Comparison of ENCODE assay signal across 12 mouse cellular contexts in genomic region chr8:105270916-105271186, GRCm38 (mm10). TPM values are rescaled to one million over a fixed set of nuclear protein-coding genes. Genes with fewer than 3 reads are reported as not detected.
DNase-seq lines count a peak whose midpoint lies in the region; ATAC-seq and TF ChIP-seq lines count a peak whose summit lies in the region.
"Had no signal": no experiment of that assay in that cellular context is flagged by ENCODE, and none has a peak within 500 bp of the region (broad histone marks: within the 10 kb centered on the region; RNA-seq: fewer than 3 reads in every experiment).

No protein-coding gene starts in this region.

- peak overlapping the region; percentile 10; the same call in 1 of the 2 replicates for H3K4me3 ChIP-seq in heart, embryonic 13.5 days
- H3K4me3 ChIP-seq in hindbrain, postnatal 0 days (ENCODE audit: low read length), result no peak overlapping the region

- no peak for DNase-seq in heart, adult 8-10 months (ENCODE audit: low spot score)
- DNase-seq in testis, postnatal 14 days (ENCODE audit: low spot score), result peak; percentile 11
- no peak for DNase-seq in testis, postnatal 10 days (ENCODE audit: low spot score)
- no peak for DNase-seq in hindbrain, postnatal 0 days (ENCODE audit: low spot score)
- DNase-seq in layer of hippocampus, adult 9-11 months, result no peak
- no peak for DNase-seq in embryo, embryonic 10.5 days (ENCODE audit: low spot score)
- no peak for DNase-seq in kidney, postnatal 14 days
- DNase-seq: adrenal gland, postnatal 36 days; kidney, postnatal 4 days; lung, embryonic 14.5 days had no signal

- no peaks in the 10 kb centered on the region for H3K36me3 ChIP-seq in heart, embryonic 13.5 days
- H3K36me3 ChIP-seq in hindbrain, postnatal 0 days (ENCODE audit: insufficient read depth, low read length), result no peaks in the 10 kb centered on the region

- peak overlapping the region; percentile 96; the same call in 1 of the 2 replicates for H3K4me2 ChIP-seq in heart, embryonic 13.5 days
- peak overlapping the region; percentile 85; the same call in 1 of the 2 replicates for H3K4me2 ChIP-seq in hindbrain, postnatal 0 days (ENCODE audit: low read depth, low read length)

- no peak overlapping the region for H3K9ac ChIP-seq in heart, embryonic 13.5 days
- H3K9ac ChIP-seq in hindbrain, postnatal 0 days (replicated peaks; ENCODE audit: low read length), result no peak overlapping the region
- H3K9ac ChIP-seq: lung, embryonic 14.5 days had no signal

- H3K4me1 ChIP-seq in heart, embryonic 13.5 days, result peaks cover 39% of the 10 kb centered on the region
- H3K4me1 ChIP-seq in hindbrain, postnatal 0 days (ENCODE audit: insufficient read depth, low read length), result peaks cover 17% of the 10 kb centered on the region

- 0 out of 2 replicates have a peak, but pooled peaks cover 6% of the 10 kb centered on the region for H3K9me3 ChIP-seq in heart, embryonic 13.5 days
- no peaks in the 10 kb centered on the region for H3K9me3 ChIP-seq in hindbrain, postnatal 0 days (ENCODE audit: low read length)

- WGBS in heart, embryonic 13.5 days, result 5% methylated on average over 11 of the region's 11 CpGs
- 6% methylated on average over 11 of the region's 11 CpGs for WGBS in hindbrain, postnatal 0 days

- peak; percentile 8; the same call in 1 of the 2 replicates for TF ChIP-seq CTCF in hindbrain, postnatal 0 days (IDR thresholded peaks at IDR 0.05; ENCODE audit: low read depth)

- no peak overlapping the region for H3K27ac ChIP-seq in heart, embryonic 13.5 days (replicated peaks)
- no peak overlapping the region for H3K27ac ChIP-seq in hindbrain, postnatal 0 days

- peaks cover 100% of the 10 kb centered on the region for H3K27me3 ChIP-seq in heart, embryonic 13.5 days (replicated peaks)
- peaks cover 45% of the 10 kb centered on the region for H3K27me3 ChIP-seq in hindbrain, postnatal 0 days (ENCODE audit: insufficient read depth, low read length)

- ATAC-seq in heart, embryonic 13.5 days (ENCODE audit: extremely low read depth, insufficient number of reproducible peaks, low FRiP score, low TSS enrichment), result no peak
- ATAC-seq in hindbrain, postnatal 0 days, result no peak

RNA-seq across cellular contexts. Expression of gene Hsf4, which starts 1.2 kb away (rescaled TPM):
- polyA plus RNA-seq in heart, embryonic 13.5 days (2015; fragmentation: Nextera tagmentation; extraction: Ambion mirVana), result 0.15 TPM in 1 of 2 replicates, not detected in the other
- 1 to 10 TPM; 3.3 to 5.0 (median 4.5) TPM for total RNA-seq in heart, adult 8-10 months (2022)
- 0.63 TPM in 1 of 2 replicates, not detected in the other for total RNA-seq in hindbrain, postnatal 0 days (2014; rRNA removed)
- 1.4 and 1.5 TPM in 2 replicates for polyA plus RNA-seq in hindbrain, postnatal 0 days (2015; fragmentation: Nextera tagmentation; extraction: Ambion mirVana)
- total RNA-seq: neutrophil, adult 5-6 weeks had no signal

RNA-seq across cellular contexts. Expression of gene Nol3, which starts 5.1 kb away (rescaled TPM):
- polyA plus RNA-seq in heart, embryonic 13.5 days (2015; fragmentation: Nextera tagmentation; extraction: Ambion mirVana), result 2.5 and 2.7 TPM in 2 replicates
- total RNA-seq in heart, adult 8-10 months (2022), result 10 to 100 TPM; 23.7 to 28.3 (median 27.1) TPM
- total RNA-seq in hindbrain, postnatal 0 days (2014; rRNA removed), result 2.1 and 2.6 TPM in 2 replicates
- polyA plus RNA-seq in hindbrain, postnatal 0 days (2015; fragmentation: Nextera tagmentation; extraction: Ambion mirVana), result 6.6 and 6.9 TPM in 2 replicates
- total RNA-seq: neutrophil, adult 5-6 weeks had no signal

RNA-seq across cellular contexts. Expression of gene Fbxl8, which starts 6.4 kb away (rescaled TPM):
- 3.2 and 3.3 TPM in 2 replicates for polyA plus RNA-seq in heart, embryonic 13.5 days (2015; fragmentation: Nextera tagmentation; extraction: Ambion mirVana)
- 1 to 10 TPM; 2.0 to 2.6 (median 2.5) TPM for total RNA-seq in heart, adult 8-10 months (2022)
- total RNA-seq in hindbrain, postnatal 0 days (2014; rRNA removed), result 0.50 and 3.1 TPM in 2 replicates
- 1.2 and 1.3 TPM in 2 replicates for polyA plus RNA-seq in hindbrain, postnatal 0 days (2015; fragmentation: Nextera tagmentation; extraction: Ambion mirVana)

RNA-seq across cellular contexts. Expression of gene Tradd, which starts 6.4 kb away (rescaled TPM):
- 18.3 and 18.8 TPM in 2 replicates for polyA plus RNA-seq in heart, embryonic 13.5 days (2015; fragmentation: Nextera tagmentation; extraction: Ambion mirVana)
- 1 to 10 TPM; 3.7 to 5.7 (median 5.2) TPM for total RNA-seq in heart, adult 8-10 months (2022)
- total RNA-seq in hindbrain, postnatal 0 days (2014; rRNA removed), result 11.5 and 15.6 TPM in 2 replicates
- polyA plus RNA-seq in hindbrain, postnatal 0 days (2015; fragmentation: Nextera tagmentation; extraction: Ambion mirVana), result 14.6 and 14.9 TPM in 2 replicates

RNA-seq across cellular contexts. Expression of gene B3gnt9, which starts 15.9 kb away (rescaled TPM):
- polyA plus RNA-seq in heart, embryonic 13.5 days (2015; fragmentation: Nextera tagmentation; extraction: Ambion mirVana), result 11.8 and 14.5 TPM in 2 replicates
- total RNA-seq in heart, adult 8-10 months (2022), result 1 to 10 TPM; 2.5 to 3.8 (median 3.4) TPM
- 17.4 and 18.8 TPM in 2 replicates for total RNA-seq in hindbrain, postnatal 0 days (2014; rRNA removed)
- polyA plus RNA-seq in hindbrain, postnatal 0 days (2015; fragmentation: Nextera tagmentation; extraction: Ambion mirVana), result 10.4 and 10.7 TPM in 2 replicates
